Mouse (Mus musculus): Measurements from ENCODE around the gene Mip. TPM values are rescaled to one million over a fixed set of nuclear protein-coding genes. Genes with fewer than 3 reads are reported as not detected.
A peak's percentile ranks its signal among the peaks of the same experiment; 100 is the strongest.

The Mip gene
- polyA plus RNA-seq, 1 experiment, result not detected

- peak overlapping the region; percentile 65; the same call in 1 of the 2 replicates for H3K4me3 ChIP-seq (ENCODE audit: extremely low read depth, insufficient read depth, insufficient read length)
- peaks cover 13% of the 10 kb centered on the region for H3K27me3 ChIP-seq (ENCODE audit: control insufficient read depth, insufficient read depth, low read length)
- peaks cover 6% of the 10 kb centered on the region for H3K4me1 ChIP-seq (ENCODE audit: control insufficient read depth, insufficient read depth, insufficient read length)
- no peak for DNase-seq (ENCODE audit: low read depth in 1 of 2, low spot score in 2 of 2)
- no peak for TF ChIP-seq CTCF (IDR thresholded peaks at IDR 0.05; ENCODE audit: extremely low read depth, insufficient read depth, insufficient read length, insufficient replicate concordance)
- no peak for TF ChIP-seq POLR2A (IDR thresholded peaks at IDR 0.05; ENCODE audit: low read depth, low read length)
- no peaks in the 10 kb centered on the region for H3K36me3 ChIP-seq (ENCODE audit: control insufficient read depth, insufficient read depth, low read length)
- WGBS, result 3% methylated on average over 67 of the region's 79 CpGs
- H3K27ac ChIP-seq (ENCODE audit: insufficient read depth, low read length), result no peak overlapping the region
Measured at GRCm38 (mm10) chr10:128194551-128195461, 30.8 kb upstream of the Mip start.

GRCm38 (mm10) chr10:128201856-128202255, 23.8 kb upstream of the Mip start:
- Histone ChIP-seq H3K4me1 (ENCODE audit: control insufficient read depth, insufficient read depth, insufficient read length) (no peaks in the 10 kb centered on the region), H3K36me3 (ENCODE audit: control insufficient read depth, insufficient read depth, low read length) (0 out of 2 replicates have a peak, but pooled peaks cover 2% of the 10 kb centered on the region), H3K27me3 (ENCODE audit: control insufficient read depth, insufficient read depth, low read length) (no peaks in the 10 kb centered on the region), H3K27ac (ENCODE audit: insufficient read depth, low read length) (no peak overlapping the region), H3K4me3 (ENCODE audit: extremely low read depth, insufficient read depth, insufficient read length) (no peak overlapping the region)
- WGBS, result 88% methylated on average over 6 of the region's 6 CpGs
- no peak for DNase-seq (ENCODE audit: low read depth in 1 of 2, low spot score in 2 of 2)
- TF ChIP-seq CTCF (IDR thresholded peaks at IDR 0.05; ENCODE audit: extremely low read depth, insufficient read depth, insufficient read length, insufficient replicate concordance), result no peak
- no peak for TF ChIP-seq POLR2A (IDR thresholded peaks at IDR 0.05; ENCODE audit: low read depth, low read length)

- no peak overlapping the region for H3K4me3 ChIP-seq (ENCODE audit: extremely low read depth, insufficient read depth, insufficient read length)
- DNase-seq (ENCODE audit: low read depth in 1 of 2, low spot score in 2 of 2), result no peak
- H3K27ac ChIP-seq (ENCODE audit: insufficient read depth, low read length), result no peak overlapping the region
- no peaks in the 10 kb centered on the region for H3K4me1 ChIP-seq (ENCODE audit: control insufficient read depth, insufficient read depth, insufficient read length)
- no peaks in the 10 kb centered on the region for H3K27me3 ChIP-seq (ENCODE audit: control insufficient read depth, insufficient read depth, low read length)
- TF ChIP-seq POLR2A (IDR thresholded peaks at IDR 0.05; ENCODE audit: low read depth, low read length) (no peak), CTCF (IDR thresholded peaks at IDR 0.05; ENCODE audit: extremely low read depth, insufficient read depth, insufficient read length, insufficient replicate concordance) (no peak)
- peaks cover 2% of the 10 kb centered on the region; the same call in 1 of the 2 replicates for H3K36me3 ChIP-seq (ENCODE audit: control insufficient read depth, insufficient read depth, low read length)
- 94% methylated on average over 15 of the region's 15 CpGs for WGBS
Measured at GRCm38 (mm10) chr10:128204941-128205340, 20.7 kb upstream of the Mip start.

- no peak overlapping the region for H3K27ac ChIP-seq (ENCODE audit: insufficient read depth, low read length)
- WGBS, result 94% methylated on average over 10 of the region's 10 CpGs
- peaks cover 2% of the 10 kb centered on the region; the same call in 1 of the 2 replicates for H3K36me3 ChIP-seq (ENCODE audit: control insufficient read depth, insufficient read depth, low read length)
- no peak for TF ChIP-seq POLR2A (IDR thresholded peaks at IDR 0.05; ENCODE audit: low read depth, low read length)
- no peak for TF ChIP-seq CTCF (IDR thresholded peaks at IDR 0.05; ENCODE audit: extremely low read depth, insufficient read depth, insufficient read length, insufficient replicate concordance)
- H3K27me3 ChIP-seq (ENCODE audit: control insufficient read depth, insufficient read depth, low read length), result no peaks in the 10 kb centered on the region
- no peaks in the 10 kb centered on the region; the same call in 1 of the 2 replicates for H3K4me1 ChIP-seq (ENCODE audit: control insufficient read depth, insufficient read depth, insufficient read length)
- DNase-seq (ENCODE audit: low read depth in 1 of 2, low spot score in 2 of 2), result no peak
- H3K4me3 ChIP-seq (ENCODE audit: extremely low read depth, insufficient read depth, insufficient read length), result no peak overlapping the region
Measured at GRCm38 (mm10) chr10:128208326-128208725, 17.3 kb upstream of the Mip start.

- 92% methylated on average over 11 of the region's 11 CpGs for WGBS
Measured at GRCm38 (mm10) chr10:128209311-128210009, 16.2 kb upstream of the Mip start.

GRCm38 (mm10) chr10:128210131-128210530, 15.5 kb upstream of the Mip start:
- no peak for TF ChIP-seq POLR2A (IDR thresholded peaks at IDR 0.05; ENCODE audit: low read depth, low read length)
- TF ChIP-seq CTCF (IDR thresholded peaks at IDR 0.05; ENCODE audit: extremely low read depth, insufficient read depth, insufficient read length, insufficient replicate concordance), result no peak
- no peak overlapping the region for H3K4me3 ChIP-seq (ENCODE audit: extremely low read depth, insufficient read depth, insufficient read length)
- H3K27me3 ChIP-seq (ENCODE audit: control insufficient read depth, insufficient read depth, low read length), result no peaks in the 10 kb centered on the region
- WGBS, result 73% methylated on average over 2 of the region's 2 CpGs
- no peak for DNase-seq (ENCODE audit: low read depth in 1 of 2, low spot score in 2 of 2)
- H3K4me1 ChIP-seq (ENCODE audit: control insufficient read depth, insufficient read depth, insufficient read length), result no peaks in the 10 kb centered on the region; the same call in 1 of the 2 replicates
- H3K27ac ChIP-seq (ENCODE audit: insufficient read depth, low read length), result no peak overlapping the region
- H3K36me3 ChIP-seq (ENCODE audit: control insufficient read depth, insufficient read depth, low read length), result peaks cover 2% of the 10 kb centered on the region; the same call in 1 of the 2 replicates

More at GRCm38 (mm10) chr10:128209311-128210009, 16.2 kb upstream of the Mip start:
- Histone ChIP-seq H3K4me3 (ENCODE audit: extremely low read depth, insufficient read depth, insufficient read length) (no peak overlapping the region), H3K27ac (ENCODE audit: insufficient read depth, low read length) (no peak overlapping the region), H3K27me3 (ENCODE audit: control insufficient read depth, insufficient read depth, low read length) (no peaks in the 10 kb centered on the region), H3K36me3 (ENCODE audit: control insufficient read depth, insufficient read depth, low read length) (peaks cover 2% of the 10 kb centered on the region; the same call in 1 of the 2 replicates), H3K4me1 (ENCODE audit: control insufficient read depth, insufficient read depth, insufficient read length) (no peaks in the 10 kb centered on the region; the same call in 1 of the 2 replicates)
- DNase-seq (ENCODE audit: low read depth in 1 of 2, low spot score in 2 of 2), result no peak
- no peak for TF ChIP-seq CTCF (IDR thresholded peaks at IDR 0.05; ENCODE audit: extremely low read depth, insufficient read depth, insufficient read length, insufficient replicate concordance)
- TF ChIP-seq POLR2A (IDR thresholded peaks at IDR 0.05; ENCODE audit: low read depth, low read length), result no peak

Data from spleen, adult 2 months (tissue).